Mouse (Mus musculus): Measurements from ENCODE around the gene Gas2l2.

The Gas2l2 gene

GRCm38 (mm10) chr11:83393062-83393461 lies 36.2 kb downstream of the Gas2l2 start:
- DNase-seq = no peak

DNA sequence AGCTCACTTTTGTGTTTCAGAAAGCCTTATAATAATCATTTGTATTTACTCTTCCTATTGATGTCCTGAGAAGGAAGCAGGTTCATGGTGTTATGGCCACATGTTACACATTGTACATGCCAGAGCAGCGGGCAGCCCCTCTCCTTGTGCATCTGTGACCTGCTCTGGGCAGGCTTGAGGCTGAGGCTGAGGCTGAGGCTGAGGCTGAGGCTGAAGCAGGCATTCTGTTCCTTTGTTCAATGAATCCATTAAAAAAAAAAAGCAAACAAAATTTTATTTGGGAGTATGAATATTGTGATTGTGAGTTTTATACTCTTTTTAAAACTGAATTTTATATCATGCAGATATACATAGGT lies 45.7 kb downstream of the Gas2l2 start:
- DNase-seq = no peak

DNA sequence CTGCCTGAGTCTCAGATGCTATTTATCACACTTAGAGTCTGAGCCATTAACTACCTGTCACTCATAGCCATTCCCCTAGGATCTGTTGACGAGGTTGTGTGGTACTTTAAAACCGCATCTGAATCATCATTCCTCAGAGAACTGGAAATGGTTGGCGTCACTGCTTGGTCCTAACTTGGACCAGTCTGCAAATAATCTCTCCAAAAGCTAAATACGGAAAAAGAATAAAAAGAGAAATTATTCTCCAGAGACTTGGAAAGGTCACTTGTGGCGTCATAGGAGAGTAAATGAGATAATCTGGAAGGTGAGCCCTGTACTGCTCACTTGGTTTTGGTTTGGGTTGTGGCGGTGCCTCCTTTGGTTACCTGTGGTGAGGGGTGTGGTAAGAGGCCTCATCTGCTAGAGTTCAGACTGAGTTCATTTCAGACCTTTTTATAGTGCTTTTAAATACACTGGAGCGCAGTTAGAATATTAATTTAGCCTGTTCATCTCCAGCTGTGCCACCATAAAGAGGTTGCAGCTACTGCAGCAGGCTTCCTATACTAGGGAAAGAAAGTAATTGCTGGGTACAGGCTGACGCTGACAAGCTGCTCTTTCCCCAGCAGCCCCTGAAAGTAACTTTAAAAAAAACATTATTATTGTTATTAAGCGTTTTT lies 46.3 kb downstream of the Gas2l2 start:
- DNase-seq = no peak

- no peak for DNase-seq
These were observed 49.4 kb downstream of the Gas2l2 start for GRCm38 (mm10) chr11:83379745-83380341.

All from B cell, adult 2 months (primary cell).